Mouse (Mus musculus) hindbrain, embryonic 13.5 days (tissue): ENCODE results near the gene Atf5. TPM values are rescaled to one million over a fixed set of nuclear protein-coding genes. Genes with fewer than 3 reads are reported as not detected.

Experiments used
- ATAC-seq: fragments of 200-750 bp; cut with Nextera tagmentation; 2 replicates; pipeline ENCODE4 v1.8.0; 2017; ENCODE audit warnings: moderate TSS enrichment; ENCODE audit not compliant: low FRiP score
- H3K27ac ChIP-seq: fragments of 300-500 bp; sonication (generic); 2 replicates; pipeline ENCODE4 v1.5.1; 2015; ENCODE audit warnings: inconsistent platforms, mild to moderate bottlenecking, moderate library complexity
- H3K27me3 ChIP-seq: fragments of 300-500 bp; sonication (generic); 2 replicates; pipeline ENCODE4 v1.6.1; 2015; ENCODE audit warnings: mild to moderate bottlenecking, inconsistent platforms
- H3K36me3 ChIP-seq: fragments of 300-500 bp; sonication (generic); 2 replicates; pipeline ENCODE4 v1.6.1; 2015; ENCODE audit warnings: mild to moderate bottlenecking, inconsistent platforms
- H3K4me1 ChIP-seq: fragments of 300-500 bp; sonication (generic); replicated peaks from 2 replicates; pipeline ENCODE4 v1.6.1; 2015; ENCODE audit warnings: inconsistent platforms
- H3K4me2 ChIP-seq: fragments of 300-500 bp; sonication (generic); 2 replicates; pipeline ENCODE4 v1.6.1; 2015; ENCODE audit warnings: inconsistent platforms, mild to moderate bottlenecking, moderate library complexity
- H3K4me3 ChIP-seq: fragments of 300-500 bp; sonication (generic); 2 replicates; pipeline ENCODE4 v1.5.1; 2015; ENCODE audit warnings: mild to moderate bottlenecking, inconsistent platforms
- H3K9ac ChIP-seq: fragments of 300-500 bp; sonication (generic); 2 replicates; pipeline ENCODE4 v1.6.1; 2015; ENCODE audit warnings: mild to moderate bottlenecking, inconsistent platforms
- H3K9me3 ChIP-seq: fragments of 300-500 bp; sonication (generic); 2 replicates; pipeline ENCODE4 v1.6.1; 2016; ENCODE audit warnings: inconsistent platforms
- WGBS: fragments of 180-500 bp; shearing (Covaris S2); methylation state at CpG from one replicate; pipeline ENCODE4 v1.1.7; 2015; 5-methylcytosine and 5-hydroxymethylcytosine counted together
- polyA plus RNA-seq: library from polyadenylated mRNA; unstranded; fragments of >200 nt; fragmentation: Nextera tagmentation; extraction: Ambion mirVana; gene quantifications from 2 replicates; pipeline ENCODE4 v1.2.1, GENCODE M21; 2015

Atf5 gene
- polyA plus RNA-seq, 1 experiment from 2014 or later = 3.5 TPM

- WGBS = 87% methylated on average over 5 of the region's 5 CpGs
- Histone ChIP-seq H3K36me3 (peaks cover 47% of the 10 kb centered on the region), H3K9me3 (no peaks in the 10 kb centered on the region), H3K9ac (no peak overlapping the region), H3K4me3 (no peak overlapping the region), H3K27ac (no peak overlapping the region), H3K4me1 (0 out of 2 replicates have a peak, but pooled peaks cover 6% of the 10 kb centered on the region), H3K27me3 (no peaks in the 10 kb centered on the region), H3K4me2 (no peak overlapping the region)
- no peak for ATAC-seq
Measured at GRCm38 (mm10) chr7:44828706-44829105, 12.2 kb upstream of the Atf5 start.

GRCm38 (mm10) chr7:44826771-44827170, 10.3 kb upstream of the Atf5 start:
- Histone ChIP-seq H3K4me1 (peaks cover 6% of the 10 kb centered on the region; the same call in 1 of the 2 replicates), H3K4me3 (no peak overlapping the region), H3K4me2 (no peak overlapping the region), H3K27me3 (no peaks in the 10 kb centered on the region), H3K36me3 (peaks cover 41% of the 10 kb centered on the region), H3K27ac (no peak overlapping the region), H3K9ac (no peak overlapping the region), H3K9me3 (no peaks in the 10 kb centered on the region)
- WGBS = 91% methylated on average over 3 of the region's 3 CpGs
- ATAC-seq = no peak

- WGBS = 28% methylated on average over 3 of the region's 3 CpGs
- peaks cover 17% of the 10 kb centered on the region for H3K4me1 ChIP-seq
- H3K4me2 ChIP-seq = no peak overlapping the region
- H3K9ac ChIP-seq = peak overlapping the region; percentile 29; the same call in 1 of the 2 replicates
- no peak overlapping the region for H3K4me3 ChIP-seq
- H3K27ac ChIP-seq = no peak overlapping the region
- peak; percentile 72; the same call in 1 of the 2 replicates for ATAC-seq
- H3K27me3 ChIP-seq = no peaks in the 10 kb centered on the region
- no peaks in the 10 kb centered on the region for H3K9me3 ChIP-seq
- H3K36me3 ChIP-seq = peaks cover 22% of the 10 kb centered on the region
Measured at GRCm38 (mm10) chr7:44824872-44825271, 8.4 kb upstream of the Atf5 start.

- Histone ChIP-seq H3K36me3 (peaks cover 7% of the 10 kb centered on the region; the same call in 1 of the 2 replicates), H3K4me3 (no peak overlapping the region), H3K4me1 (peaks cover 32% of the 10 kb centered on the region), H3K27me3 (no peaks in the 10 kb centered on the region), H3K4me2 (no peak overlapping the region), H3K27ac (no peak overlapping the region), H3K9ac (no peak overlapping the region; the same call in 1 of the 2 replicates), H3K9me3 (no peaks in the 10 kb centered on the region)
- no peak for ATAC-seq
- 38% methylated on average over 7 of the region's 7 CpGs for WGBS
Measured at GRCm38 (mm10) chr7:44823409-44823808, 7.0 kb upstream of the Atf5 start.

- H3K9ac ChIP-seq = no peak overlapping the region
- no peak overlapping the region for H3K4me2 ChIP-seq
- no peaks in the 10 kb centered on the region for H3K36me3 ChIP-seq
- H3K9me3 ChIP-seq = no peaks in the 10 kb centered on the region
- peaks cover 47% of the 10 kb centered on the region for H3K4me1 ChIP-seq
- 85% methylated on average over 7 of the region's 7 CpGs for WGBS
- H3K27me3 ChIP-seq = no peaks in the 10 kb centered on the region
- no peak for ATAC-seq
- H3K4me3 ChIP-seq = no peak overlapping the region
- H3K27ac ChIP-seq = no peak overlapping the region
Measured at GRCm38 (mm10) chr7:44821666-44822448, 5.4 kb upstream of the Atf5 start.

- ATAC-seq = no peak
- H3K9ac ChIP-seq = no peak overlapping the region
- no peak overlapping the region for H3K4me2 ChIP-seq
- H3K27ac ChIP-seq = no peak overlapping the region
- H3K27me3 ChIP-seq = no peaks in the 10 kb centered on the region
- 92% methylated on average over 3 of the region's 3 CpGs for whole genome bisulfite sequencing
- H3K4me3 ChIP-seq = no peak overlapping the region
- H3K4me1 ChIP-seq = peaks cover 47% of the 10 kb centered on the region
- H3K9me3 ChIP-seq = no peaks in the 10 kb centered on the region
- no peaks in the 10 kb centered on the region for H3K36me3 ChIP-seq
Measured at GRCm38 (mm10) chr7:44820525-44820924, 4.1 kb upstream of the Atf5 start.

- no peak overlapping the region for H3K4me2 ChIP-seq
- peak overlapping the region; percentile 46; the same call in 1 of the 2 replicates for H3K9ac ChIP-seq
- H3K4me1 ChIP-seq = peaks cover 54% of the 10 kb centered on the region
- no peak overlapping the region for H3K27ac ChIP-seq
- H3K4me3 ChIP-seq = no peak overlapping the region
- 71% methylated on average over 5 of the region's 5 CpGs for WGBS
- H3K27me3 ChIP-seq = no peaks in the 10 kb centered on the region
- no peak for ATAC-seq
- H3K36me3 ChIP-seq = no peaks in the 10 kb centered on the region
- no peaks in the 10 kb centered on the region for H3K9me3 ChIP-seq
Measured at GRCm38 (mm10) chr7:44819863-44820262, 3.4 kb upstream of the Atf5 start.

GRCm38 (mm10) chr7:44819391-44819790, 2.9 kb upstream of the Atf5 start:
- WGBS = 89% methylated on average over 2 of the region's 2 CpGs
- H3K36me3 ChIP-seq = no peaks in the 10 kb centered on the region
- H3K9me3 ChIP-seq = no peaks in the 10 kb centered on the region
- ATAC-seq = no peak
- H3K4me1 ChIP-seq = peaks cover 52% of the 10 kb centered on the region
- peak overlapping the region; percentile 53 for H3K9ac ChIP-seq
- H3K4me3 ChIP-seq = no peak overlapping the region
- H3K4me2 ChIP-seq = peak overlapping the region; percentile 83
- 0 out of 2 replicates have a peak overlapping the region, but pooled peaks have one; percentile 10 for H3K27ac ChIP-seq
- H3K27me3 ChIP-seq = no peaks in the 10 kb centered on the region

- no peaks in the 10 kb centered on the region for H3K9me3 ChIP-seq
- no peak for ATAC-seq
- H3K36me3 ChIP-seq = no peaks in the 10 kb centered on the region
- WGBS = 39% methylated on average over 6 of the region's 6 CpGs
- H3K27ac ChIP-seq = 0 out of 2 replicates have a peak overlapping the region, but pooled peaks have one; percentile 10
- H3K4me2 ChIP-seq = peak overlapping the region; percentile 83
- no peaks in the 10 kb centered on the region for H3K27me3 ChIP-seq
- peaks cover 50% of the 10 kb centered on the region for H3K4me1 ChIP-seq
- peak overlapping the region; percentile 10; the same call in 1 of the 2 replicates for H3K4me3 ChIP-seq
- H3K9ac ChIP-seq = peak overlapping the region; percentile 53
Measured at GRCm38 (mm10) chr7:44818751-44819235, 2.3 kb upstream of the Atf5 start.

GRCm38 (mm10) chr7:44818164-44818563, 1.7 kb upstream of the Atf5 start:
- WGBS = 40% methylated on average over 2 of the region's 2 CpGs
- Histone ChIP-seq H3K4me3 (peak overlapping the region; percentile 84; the same call in 1 of the 2 replicates), H3K27ac (no peak overlapping the region), H3K27me3 (no peaks in the 10 kb centered on the region), H3K4me1 (peaks cover 50% of the 10 kb centered on the region), H3K4me2 (peak overlapping the region; percentile 83), H3K9me3 (no peaks in the 10 kb centered on the region), H3K9ac (no peak overlapping the region), H3K36me3 (no peaks in the 10 kb centered on the region)
- ATAC-seq = no peak

GRCm38 (mm10) chr7:44817441-44817840, 983 bp upstream of the Atf5 start:
- Histone ChIP-seq H3K4me3 (peak overlapping the region; percentile 84), H3K27me3 (no peaks in the 10 kb centered on the region), H3K36me3 (no peaks in the 10 kb centered on the region), H3K27ac (no peak overlapping the region), H3K4me2 (peak overlapping the region; percentile 83), H3K4me1 (peaks cover 50% of the 10 kb centered on the region), H3K9ac (peak overlapping the region; percentile 93), H3K9me3 (no peaks in the 10 kb centered on the region)
- no peak for ATAC-seq
- WGBS = 33% methylated on average over 3 of the region's 3 CpGs

GRCm38 (mm10) chr7:44815721-44816469, 563 bp downstream of the Atf5 start, which contains the start of the genes Nup62 and Il4i1:
Gene Nup62 (plus strand): TSS chr7:44816088.
Gene Il4i1 (plus strand): TSS chr7:44816387.
- Histone ChIP-seq H3K4me2 (peak within 1 kb of the TSS; percentile 83), H3K27ac (peak within 1 kb of the TSS; percentile 94), H3K9me3 (no peaks in the 10 kb centered on the region), H3K9ac (peak within 1 kb of the TSS; percentile 93), H3K27me3 (no peaks in the 10 kb centered on the region), H3K4me1 (peaks cover 46% of the 10 kb centered on the region), H3K36me3 (peaks cover 7% of the 10 kb centered on the region; the same call in 1 of the 2 replicates), H3K4me3 (peak within 1 kb of the TSS; percentile 84)
- peak; percentile 95 for ATAC-seq
- WGBS = 0% methylated on average over 62 of the region's 62 CpGs
